Comparison of ENCODE assay signal across 33 mouse cellular contexts in the genomic region with DNA sequence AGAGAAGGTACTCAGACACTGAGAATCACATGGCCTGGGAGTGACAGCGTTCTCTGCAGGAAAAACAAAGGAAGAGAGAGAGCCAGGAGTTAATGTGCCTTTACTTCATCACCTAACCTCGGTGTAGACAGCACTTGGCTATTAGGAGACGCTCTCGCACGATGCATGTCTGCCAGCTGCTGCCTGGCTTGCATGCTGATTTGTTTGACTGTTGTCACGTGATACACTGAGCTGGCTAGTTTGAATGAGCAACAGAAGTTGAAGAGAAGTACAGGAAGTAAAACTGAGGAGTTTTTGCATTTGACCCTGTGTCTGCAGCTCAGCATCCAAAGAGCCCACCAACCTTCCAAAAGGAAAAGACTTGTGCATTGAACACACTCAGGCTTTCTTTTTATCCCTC. TPM values are rescaled to one million over a fixed set of nuclear protein-coding genes. Genes with fewer than 3 reads are reported as not detected.
DNase-seq lines count a peak whose midpoint lies in the region; ATAC-seq and TF ChIP-seq lines count a peak whose summit lies in the region.
"Had no signal": no experiment of that assay in that cellular context is flagged by ENCODE, and none has a peak within 500 bp of the region (broad histone marks: within the 10 kb centered on the region; RNA-seq: fewer than 3 reads in every experiment).

No protein-coding gene starts in this region.

- H3K4me3 ChIP-seq in hindbrain, postnatal 0 days (ENCODE audit: low read length): no peak overlapping the region
- H3K4me3 ChIP-seq in hindbrain, embryonic 13.5 days: no peak overlapping the region
- no peak overlapping the region for H3K4me3 ChIP-seq in midbrain, postnatal 0 days (ENCODE audit: low read depth, low read length)
- no peak overlapping the region for H3K4me3 ChIP-seq in midbrain, embryonic 16.5 days (ENCODE audit: low read depth, low read length)
- H3K4me3 ChIP-seq: embryonic facial prominence, embryonic 13.5 days; forebrain, embryonic 10.5 days; heart, embryonic 15.5 days; hindbrain, embryonic 10.5 days; midbrain, embryonic 12.5 days; neural tube, embryonic 12.5 days had no signal

- peak; percentile 80 for DNase-seq in heart, adult 11 months
- no peak for DNase-seq in heart, postnatal 14 days
- peak; percentile 50 for DNase-seq in hindbrain, postnatal 0 days (ENCODE audit: low spot score)
- DNase-seq in midbrain, postnatal 0 days (ENCODE audit: low spot score): peak; percentile 44
- DNase-seq: adrenal gland, adult 2 months; adrenal gland, postnatal 36 days; cerebellum, adult 18-20 months; cerebellum, postnatal 10 days; gastrocnemius, postnatal 10 days; kidney, adult 8-10 months; liver; lung, adult 2 months; lung, postnatal 10 days; right cerebral cortex, postnatal 4 days; thymus, adult 2 months; thymus, postnatal 36 days had no signal

- intact Hi-C loops in heart, postnatal 14 days (cut with DNase I): no loop called here

- H3K27ac ChIP-seq in hindbrain, postnatal 0 days: peak overlapping the region; percentile 48
- H3K27ac ChIP-seq in hindbrain, embryonic 13.5 days: no peak overlapping the region
- H3K27ac ChIP-seq in midbrain, postnatal 0 days (ENCODE audit: low read depth, low read length): no peak overlapping the region
- no peak overlapping the region for H3K27ac ChIP-seq in midbrain, embryonic 16.5 days (ENCODE audit: low read length)
- H3K27ac ChIP-seq: embryonic facial prominence, embryonic 13.5 days; forebrain, embryonic 10.5 days; heart, embryonic 15.5 days; hindbrain, embryonic 10.5 days; kidney, postnatal 0 days; liver, embryonic 14.5 days; macrophage; midbrain, embryonic 12.5 days; neural tube, embryonic 12.5 days had no signal

- no peak overlapping the region for H3K9ac ChIP-seq in hindbrain, postnatal 0 days (replicated peaks; ENCODE audit: low read length)
- no peak overlapping the region for H3K9ac ChIP-seq in hindbrain, embryonic 13.5 days
- H3K9ac ChIP-seq in midbrain, postnatal 0 days (replicated peaks; ENCODE audit: low read length, poor library complexity, severe bottlenecking): no peak overlapping the region
- no peak overlapping the region for H3K9ac ChIP-seq in midbrain, embryonic 16.5 days (ENCODE audit: low read depth, low read length)
- H3K9ac ChIP-seq: embryonic facial prominence, embryonic 13.5 days; heart, embryonic 15.5 days; liver, embryonic 14.5 days; midbrain, embryonic 12.5 days; neural tube, embryonic 12.5 days had no signal

- ATAC-seq in hindbrain, postnatal 0 days: peak; percentile 49; the same call in 1 of the 2 replicates
- no peak for ATAC-seq in hindbrain, embryonic 13.5 days (ENCODE audit: low FRiP score)
- ATAC-seq in midbrain, postnatal 0 days (ENCODE audit: low FRiP score): no peak
- no peak for ATAC-seq in midbrain, embryonic 16.5 days
- no peak for ATAC-seq in megakaryocyte progenitor cell, adult 5-6 weeks (replicated peaks; ENCODE audit: poor library complexity)
- ATAC-seq: activated CD4-positive, CD25-positive, alpha-beta regulatory T cell, adult 4 months; forebrain, embryonic 16.5 days had no signal

- no peaks in the 10 kb centered on the region for H3K27me3 ChIP-seq in hindbrain, postnatal 0 days (ENCODE audit: insufficient read depth, low read length)
- no peaks in the 10 kb centered on the region for H3K27me3 ChIP-seq in hindbrain, embryonic 13.5 days
- no peaks in the 10 kb centered on the region for H3K27me3 ChIP-seq in midbrain, postnatal 0 days (ENCODE audit: insufficient read depth, low read length)
- H3K27me3 ChIP-seq in midbrain, embryonic 16.5 days (ENCODE audit: control insufficient read depth, insufficient read depth, low read depth, low read length): no peaks in the 10 kb centered on the region
- H3K27me3 ChIP-seq: embryonic facial prominence, embryonic 13.5 days; heart, embryonic 15.5 days; midbrain, embryonic 12.5 days; neural tube, embryonic 12.5 days had no signal

- 0 out of 2 replicates have a peak, but pooled peaks cover 3% of the 10 kb centered on the region for H3K4me1 ChIP-seq in hindbrain, postnatal 0 days (ENCODE audit: insufficient read depth, low read length)
- no peaks in the 10 kb centered on the region for H3K4me1 ChIP-seq in hindbrain, embryonic 13.5 days (replicated peaks)
- no peaks in the 10 kb centered on the region for H3K4me1 ChIP-seq in midbrain, postnatal 0 days (ENCODE audit: insufficient read depth, low read length)
- no peaks in the 10 kb centered on the region for H3K4me1 ChIP-seq in midbrain, embryonic 16.5 days (ENCODE audit: control insufficient read depth, insufficient read depth, low read length)
- H3K4me1 ChIP-seq: embryonic facial prominence, embryonic 13.5 days; hindbrain, embryonic 10.5 days; neural tube, embryonic 12.5 days had no signal

- peaks cover 53% of the 10 kb centered on the region for H3K36me3 ChIP-seq in hindbrain, postnatal 0 days (ENCODE audit: insufficient read depth, low read length)
- H3K36me3 ChIP-seq in hindbrain, embryonic 13.5 days: peaks cover 75% of the 10 kb centered on the region
- H3K36me3 ChIP-seq in midbrain, postnatal 0 days (ENCODE audit: insufficient read depth, low read length): peaks cover 42% of the 10 kb centered on the region
- H3K36me3 ChIP-seq in midbrain, embryonic 16.5 days (ENCODE audit: control insufficient read depth, insufficient read depth, low read length): peaks cover 23% of the 10 kb centered on the region

- no peak overlapping the region for H3K4me2 ChIP-seq in hindbrain, postnatal 0 days (ENCODE audit: low read depth, low read length)
- H3K4me2 ChIP-seq in hindbrain, embryonic 13.5 days: no peak overlapping the region
- no peak overlapping the region for H3K4me2 ChIP-seq in midbrain, postnatal 0 days (ENCODE audit: low read depth, low read length, poor library complexity, severe bottlenecking)
- no peak overlapping the region for H3K4me2 ChIP-seq in midbrain, embryonic 16.5 days (ENCODE audit: low read length)
- H3K4me2 ChIP-seq: embryonic facial prominence, embryonic 13.5 days; heart, embryonic 15.5 days; midbrain, embryonic 12.5 days; neural tube, embryonic 12.5 days had no signal

- H3K9me3 ChIP-seq in hindbrain, postnatal 0 days (ENCODE audit: low read length): no peaks in the 10 kb centered on the region
- H3K9me3 ChIP-seq in hindbrain, embryonic 13.5 days: no peaks in the 10 kb centered on the region
- no peaks in the 10 kb centered on the region for H3K9me3 ChIP-seq in midbrain, postnatal 0 days (ENCODE audit: low read length)
- H3K9me3 ChIP-seq in midbrain, embryonic 16.5 days (replicated peaks; ENCODE audit: control insufficient read depth, low read length, poor library complexity, severe bottlenecking): no peaks in the 10 kb centered on the region
- H3K9me3 ChIP-seq: embryonic facial prominence, embryonic 13.5 days; forebrain, embryonic 10.5 days; heart, embryonic 15.5 days; hindbrain, embryonic 10.5 days; midbrain, embryonic 12.5 days; neural tube, embryonic 12.5 days had no signal

- TF ChIP-seq CTCF in hindbrain, postnatal 0 days (IDR thresholded peaks at IDR 0.05; ENCODE audit: low read depth): no peak
- no peak for TF ChIP-seq CTCF in midbrain, postnatal 0 days (IDR thresholded peaks at IDR 0.05)

- WGBS in hindbrain, postnatal 0 days: 39% methylated on average over 6 of the region's 6 CpGs
- WGBS in hindbrain, embryonic 13.5 days: 57% methylated on average over 6 of the region's 6 CpGs
- 74% methylated on average over 6 of the region's 6 CpGs for WGBS in midbrain, postnatal 0 days
- 76% methylated on average over 6 of the region's 6 CpGs for WGBS in midbrain, embryonic 16.5 days

RNA-seq across cellular contexts. Expression of a gene that starts 23.3 kb away (rescaled TPM):
- 1 to 10 TPM; 6.9 to 9.9 TPM for total RNA-seq in heart, postnatal 14 days (2021)
- 64.5 and 73.7 TPM in 2 replicates for total RNA-seq in hindbrain, postnatal 0 days (2014; rRNA removed)
- 102 and 103 TPM in 2 replicates for polyA plus RNA-seq in hindbrain, postnatal 0 days (2015; fragmentation: Nextera tagmentation; extraction: Ambion mirVana)
- 77.3 and 81.4 TPM in 2 replicates for polyA plus RNA-seq in hindbrain, embryonic 13.5 days (2015; fragmentation: Nextera tagmentation; extraction: Ambion mirVana)
- total RNA-seq in midbrain, postnatal 0 days (2014; rRNA removed): 81.8 and 93.2 TPM in 2 replicates
- polyA plus RNA-seq in midbrain, postnatal 0 days (2015; fragmentation: Nextera tagmentation; extraction: Ambion mirVana): 128 and 137 TPM in 2 replicates
- 112 and 119 TPM in 2 replicates for polyA plus RNA-seq in midbrain, embryonic 16.5 days (2015; fragmentation: Nextera tagmentation; extraction: Ambion mirVana)
- 156 and 162 TPM in 2 replicates for total RNA-seq in megakaryocyte progenitor cell, adult 5-6 weeks (2015)
- total RNA-seq in megakaryocyte progenitor cell, adult 5-6 weeks (2017): 82.3 and 98.5 TPM in 2 replicates

RNA-seq across cellular contexts. Expression of a gene that starts 39.5 kb away (rescaled TPM):
- total RNA-seq in heart, postnatal 14 days (2021): 1 to 10 TPM in 1 of 2 experiments, under 1 TPM in 1; 0.41 to 1.0 TPM
- total RNA-seq in hindbrain, postnatal 0 days (2014; rRNA removed): 1.2 and 2.1 TPM in 2 replicates
- 1.2 TPM in 2 replicates for polyA plus RNA-seq in hindbrain, postnatal 0 days (2015; fragmentation: Nextera tagmentation; extraction: Ambion mirVana)
- 1.2 and 1.5 TPM in 2 replicates for polyA plus RNA-seq in hindbrain, embryonic 13.5 days (2015; fragmentation: Nextera tagmentation; extraction: Ambion mirVana)
- total RNA-seq in midbrain, postnatal 0 days (2014; rRNA removed): 2.1 and 3.4 TPM in 2 replicates
- polyA plus RNA-seq in midbrain, postnatal 0 days (2015; fragmentation: Nextera tagmentation; extraction: Ambion mirVana): 1.9 and 2.4 TPM in 2 replicates
- polyA plus RNA-seq in midbrain, embryonic 16.5 days (2015; fragmentation: Nextera tagmentation; extraction: Ambion mirVana): 3.5 and 5.2 TPM in 2 replicates
- total RNA-seq in megakaryocyte progenitor cell, adult 5-6 weeks (2015): not detected in 2 replicates
- not detected in 2 replicates for total RNA-seq in megakaryocyte progenitor cell, adult 5-6 weeks (2017)
- polyA plus RNA-seq: activated CD4-positive, CD25-positive, alpha-beta regulatory T cell, adult 4 months; adrenal gland, adult 2 months; forebrain, embryonic 10.5 days; large intestine, adult 2 months; limb, embryonic 11.5 days; liver, embryonic 14.5 days; lung, adult 2 months; spleen, adult 2 months had no signal

Comparison
In these comparisons a context has a peak if more than half of its experiments do, and no peak if none do; other contexts are left out.
1. DNase-seq: peak in heart, adult 11 months (single experiment), hindbrain, postnatal 0 days (single experiment) and midbrain, postnatal 0 days (single experiment); none in heart, postnatal 14 days (0 of 2).